Mouse (Mus musculus): Measurements from ENCODE around the gene Zfp36l2. TPM values are rescaled to one million over a fixed set of nuclear protein-coding genes. Genes with fewer than 3 reads are reported as not detected.
A peak's percentile ranks its signal among the peaks of the same experiment; 100 is the strongest.

Zfp36l2 gene
- polyA plus RNA-seq, 1 experiment from 2014 or later: 31.2 TPM

- Histone ChIP-seq H3K27me3 (ENCODE audit: control insufficient read depth, insufficient read depth, low read length) (no peaks in the 10 kb centered on the region), H3K4me1 (ENCODE audit: control insufficient read depth, insufficient read depth, low read length) (peaks cover 27% of the 10 kb centered on the region), H3K36me3 (ENCODE audit: control insufficient read depth, insufficient read depth, low read length) (no peaks in the 10 kb centered on the region), H3K9me3 (ENCODE audit: control insufficient read depth, low read depth, low read length) (no peaks in the 10 kb centered on the region), H3K4me3 (ENCODE audit: low read depth, low read length) (no peak overlapping the region), H3K9ac (replicated peaks; ENCODE audit: low read depth, low read length) (no peak overlapping the region), H3K27ac (ENCODE audit: low read length) (peak overlapping the region; percentile 44; the same call in 1 of the 2 replicates), H3K4me2 (replicated peaks; ENCODE audit: low read depth, low read length) (no peak overlapping the region)
- ATAC-seq (ENCODE audit: insufficient number of reproducible peaks, insufficient read depth, low FRiP score, low read depth): peak; percentile 74
- WGBS: 32% methylated on average over 11 of the region's 11 CpGs
Observed at GRCm38 (mm10) chr17:84148499-84149484, 39.0 kb downstream of the Zfp36l2 start.

DNA sequence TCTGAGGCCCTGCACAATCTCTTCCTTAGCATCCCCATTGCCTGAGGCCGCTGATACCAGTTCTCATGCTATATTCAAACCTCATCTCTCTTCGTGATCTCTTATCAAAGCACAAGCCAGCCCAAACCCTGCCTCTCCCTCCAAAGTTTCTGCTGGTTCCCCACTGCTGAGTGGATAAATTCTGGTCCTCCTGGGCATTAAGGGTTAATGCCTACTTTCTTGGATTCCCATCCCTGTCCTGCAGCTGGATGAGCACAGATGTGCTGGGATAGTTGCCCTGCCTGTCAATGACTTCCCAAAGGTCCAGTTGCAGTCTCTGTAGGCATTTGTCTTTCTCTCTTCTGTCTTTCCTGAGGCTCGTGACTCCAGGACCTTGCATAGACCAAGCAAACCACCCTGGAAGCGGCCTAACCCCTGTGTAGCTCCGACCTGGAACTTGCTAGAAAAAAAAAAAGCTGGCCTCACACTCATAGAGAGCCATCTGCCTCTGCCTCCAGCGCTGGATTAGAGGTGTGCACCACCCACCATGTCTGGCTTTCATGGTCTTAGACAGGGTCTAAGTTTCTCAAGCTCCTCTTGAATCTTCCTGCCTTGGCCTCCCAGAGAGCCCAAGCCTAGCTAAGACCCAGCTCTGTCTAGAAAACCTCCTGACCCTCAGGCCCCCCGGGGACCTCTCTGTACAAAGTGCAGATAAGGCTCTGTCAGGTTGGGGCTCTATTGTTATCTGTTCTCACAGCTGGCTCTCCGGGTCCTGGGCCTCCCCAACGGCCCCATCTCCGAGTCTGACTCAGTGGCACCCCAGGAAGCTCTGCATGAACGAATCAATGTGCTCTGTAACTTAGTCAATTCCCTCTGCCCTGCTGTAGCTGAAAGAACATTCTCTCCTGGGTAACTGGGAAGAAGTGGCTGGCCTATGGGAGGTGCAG is 40.3 kb downstream of the Zfp36l2 start:
- Histone ChIP-seq H3K36me3 (ENCODE audit: control insufficient read depth, insufficient read depth, low read length) (no peaks in the 10 kb centered on the region), H3K27me3 (ENCODE audit: control insufficient read depth, insufficient read depth, low read length) (no peaks in the 10 kb centered on the region), H3K27ac (ENCODE audit: low read length) (no peak overlapping the region), H3K9ac (replicated peaks; ENCODE audit: low read depth, low read length) (no peak overlapping the region), H3K9me3 (ENCODE audit: control insufficient read depth, low read depth, low read length) (no peaks in the 10 kb centered on the region), H3K4me1 (ENCODE audit: control insufficient read depth, insufficient read depth, low read length) (peaks cover 32% of the 10 kb centered on the region), H3K4me2 (replicated peaks; ENCODE audit: low read depth, low read length) (no peak overlapping the region), H3K4me3 (ENCODE audit: low read depth, low read length) (no peak overlapping the region)
- WGBS: 64% methylated on average over 11 of the region's 11 CpGs
- peak; percentile 14; the same call in 1 of the 2 replicates for ATAC-seq (ENCODE audit: insufficient number of reproducible peaks, insufficient read depth, low FRiP score, low read depth)

GRCm38 (mm10) chr17:84146458-84147182 is 41.1 kb downstream of the Zfp36l2 start:
- no peak for ATAC-seq (ENCODE audit: insufficient number of reproducible peaks, insufficient read depth, low FRiP score, low read depth)
- Histone ChIP-seq H3K36me3 (ENCODE audit: control insufficient read depth, insufficient read depth, low read length) (no peaks in the 10 kb centered on the region), H3K4me3 (ENCODE audit: low read depth, low read length) (no peak overlapping the region), H3K27ac (ENCODE audit: low read length) (no peak overlapping the region), H3K9me3 (ENCODE audit: control insufficient read depth, low read depth, low read length) (no peaks in the 10 kb centered on the region), H3K4me1 (ENCODE audit: control insufficient read depth, insufficient read depth, low read length) (peaks cover 36% of the 10 kb centered on the region), H3K27me3 (ENCODE audit: control insufficient read depth, insufficient read depth, low read length) (no peaks in the 10 kb centered on the region), H3K9ac (replicated peaks; ENCODE audit: low read depth, low read length) (no peak overlapping the region), H3K4me2 (replicated peaks; ENCODE audit: low read depth, low read length) (no peak overlapping the region)
- 66% methylated on average over 7 of the region's 7 CpGs for WGBS

DNA sequence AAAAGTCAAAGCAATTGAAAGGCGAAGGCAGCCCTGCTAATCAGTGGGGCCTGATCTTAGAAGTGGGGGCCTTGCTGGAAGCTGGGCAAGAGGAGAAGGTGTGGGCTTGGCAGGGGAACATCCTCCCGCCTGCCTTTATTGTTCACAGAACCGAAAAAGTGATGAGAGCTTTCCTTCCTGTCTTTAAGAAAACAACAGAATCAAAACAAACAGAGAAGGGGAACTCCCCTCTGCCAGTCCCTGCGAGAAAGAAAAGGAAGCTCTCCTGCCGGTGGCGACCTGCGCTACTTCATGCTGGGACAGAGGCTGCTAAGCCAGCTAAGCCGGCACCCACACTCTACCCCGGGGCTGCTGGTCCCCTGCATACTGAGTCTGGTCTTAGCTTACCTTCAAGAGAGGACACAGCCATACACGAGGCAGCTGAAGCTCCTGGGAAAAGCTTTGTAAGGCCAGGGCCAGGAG is 41.9 kb downstream of the Zfp36l2 start:
- Histone ChIP-seq H3K4me3 (ENCODE audit: low read depth, low read length) (no peak overlapping the region), H3K9me3 (ENCODE audit: control insufficient read depth, low read depth, low read length) (no peaks in the 10 kb centered on the region), H3K27me3 (ENCODE audit: control insufficient read depth, insufficient read depth, low read length) (no peaks in the 10 kb centered on the region), H3K4me2 (replicated peaks; ENCODE audit: low read depth, low read length) (no peak overlapping the region), H3K36me3 (ENCODE audit: control insufficient read depth, insufficient read depth, low read length) (no peaks in the 10 kb centered on the region), H3K4me1 (ENCODE audit: control insufficient read depth, insufficient read depth, low read length) (peaks cover 44% of the 10 kb centered on the region), H3K9ac (replicated peaks; ENCODE audit: low read depth, low read length) (no peak overlapping the region), H3K27ac (ENCODE audit: low read length) (peak overlapping the region; percentile 39; the same call in 1 of the 2 replicates)
- ATAC-seq (ENCODE audit: insufficient number of reproducible peaks, insufficient read depth, low FRiP score, low read depth): no peak
- 23% methylated on average over 10 of the region's 10 CpGs for WGBS

DNA sequence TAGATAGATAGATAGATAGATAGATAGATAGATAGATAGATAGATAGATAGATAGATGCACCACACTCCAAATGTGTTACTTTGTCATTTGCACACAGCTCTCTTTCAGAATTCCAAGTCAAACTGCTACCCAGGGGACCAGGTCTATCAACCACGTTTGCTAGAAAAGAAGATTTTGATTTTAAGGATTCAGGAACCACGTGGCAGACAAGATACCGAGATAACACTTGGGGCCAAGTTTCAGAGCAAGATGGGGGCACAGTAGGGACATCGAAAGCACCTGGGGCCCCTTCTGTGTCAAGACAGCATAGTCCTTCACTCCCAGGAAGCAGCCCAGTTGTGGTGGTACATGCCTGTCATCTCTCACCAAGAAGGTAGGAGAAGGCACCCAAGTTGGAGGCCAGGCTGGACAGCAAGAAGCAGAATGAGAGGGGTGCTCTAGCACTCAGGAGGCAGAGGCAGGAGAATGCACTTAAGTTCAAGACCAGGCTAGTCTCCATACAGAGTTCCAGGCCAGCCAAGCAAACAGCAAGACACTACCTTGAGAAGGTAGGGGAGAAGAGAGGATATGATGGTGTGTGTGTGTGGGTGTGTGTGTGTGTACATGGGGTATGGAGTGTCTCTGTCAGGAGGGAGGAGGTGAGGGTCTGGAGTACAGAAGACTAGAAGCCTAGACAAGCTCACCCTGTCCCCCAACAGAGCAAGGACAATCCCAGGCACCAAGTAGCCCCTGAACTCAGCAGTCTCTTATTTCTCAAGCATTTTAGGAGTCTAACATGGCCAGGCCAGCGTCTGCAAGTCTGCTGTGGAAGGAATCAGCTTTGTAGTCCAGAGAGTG is 42.8 kb downstream of the Zfp36l2 start:
- no peaks in the 10 kb centered on the region for H3K9me3 ChIP-seq (ENCODE audit: control insufficient read depth, low read depth, low read length)
- H3K36me3 ChIP-seq (ENCODE audit: control insufficient read depth, insufficient read depth, low read length): no peaks in the 10 kb centered on the region
- no peak overlapping the region for H3K9ac ChIP-seq (replicated peaks; ENCODE audit: low read depth, low read length)
- WGBS: 80% methylated on average over 5 of the region's 5 CpGs
- peaks cover 53% of the 10 kb centered on the region for H3K4me1 ChIP-seq (ENCODE audit: control insufficient read depth, insufficient read depth, low read length)
- ATAC-seq (ENCODE audit: insufficient number of reproducible peaks, insufficient read depth, low FRiP score, low read depth): no peak
- no peak overlapping the region for H3K4me2 ChIP-seq (replicated peaks; ENCODE audit: low read depth, low read length)
- no peak overlapping the region; the same call in 1 of the 2 replicates for H3K27ac ChIP-seq (ENCODE audit: low read length)
- H3K4me3 ChIP-seq (ENCODE audit: low read depth, low read length): no peak overlapping the region
- H3K27me3 ChIP-seq (ENCODE audit: control insufficient read depth, insufficient read depth, low read length): no peaks in the 10 kb centered on the region

- H3K9me3 ChIP-seq (ENCODE audit: control insufficient read depth, low read depth, low read length): no peaks in the 10 kb centered on the region
- no peak overlapping the region for H3K9ac ChIP-seq (replicated peaks; ENCODE audit: low read depth, low read length)
- H3K27ac ChIP-seq (ENCODE audit: low read length): no peak overlapping the region
- no peak overlapping the region for H3K4me3 ChIP-seq (ENCODE audit: low read depth, low read length)
- H3K4me2 ChIP-seq (replicated peaks; ENCODE audit: low read depth, low read length): no peak overlapping the region
- ATAC-seq (ENCODE audit: insufficient number of reproducible peaks, insufficient read depth, low FRiP score, low read depth): no peak
- H3K4me1 ChIP-seq (ENCODE audit: control insufficient read depth, insufficient read depth, low read length): peaks cover 47% of the 10 kb centered on the region
- WGBS: 93% methylated on average over 3 of the region's 3 CpGs
- H3K27me3 ChIP-seq (ENCODE audit: control insufficient read depth, insufficient read depth, low read length): no peaks in the 10 kb centered on the region
- H3K36me3 ChIP-seq (ENCODE audit: control insufficient read depth, insufficient read depth, low read length): no peaks in the 10 kb centered on the region
Observed at GRCm38 (mm10) chr17:84144130-84144529, 43.6 kb downstream of the Zfp36l2 start.

- WGBS: 47% methylated on average over 12 of the region's 12 CpGs
- H3K27ac ChIP-seq (ENCODE audit: low read length): no peak overlapping the region
- H3K9ac ChIP-seq (replicated peaks; ENCODE audit: low read depth, low read length): no peak overlapping the region
- no peaks in the 10 kb centered on the region for H3K9me3 ChIP-seq (ENCODE audit: control insufficient read depth, low read depth, low read length)
- H3K27me3 ChIP-seq (ENCODE audit: control insufficient read depth, insufficient read depth, low read length): no peaks in the 10 kb centered on the region
- no peak overlapping the region for H3K4me2 ChIP-seq (replicated peaks; ENCODE audit: low read depth, low read length)
- H3K4me1 ChIP-seq (ENCODE audit: control insufficient read depth, insufficient read depth, low read length): peaks cover 39% of the 10 kb centered on the region
- H3K36me3 ChIP-seq (ENCODE audit: control insufficient read depth, insufficient read depth, low read length): no peaks in the 10 kb centered on the region
- ATAC-seq (ENCODE audit: insufficient number of reproducible peaks, insufficient read depth, low FRiP score, low read depth): no peak
- no peak overlapping the region for H3K4me3 ChIP-seq (ENCODE audit: low read depth, low read length)
Observed at GRCm38 (mm10) chr17:84143219-84143844, 44.4 kb downstream of the Zfp36l2 start.
